Mouse (Mus musculus) liver (tissue): ENCODE measurements at regions not wholly inside any gene's neighbourhood (a gene's known extent, or its start where the extent isn't known, plus 50 kb on each side); places are given as distances from the start of the nearest gene placed in this dataset.
"Not testable (repeated sequence)": the region's sequence is repeated elsewhere in the genome, so short reads cannot be mapped to it uniquely, and the experiment has no call there.

Source experiments
- DNase-seq: peaks from one replicate; pipeline ENCODE4 v3.0.0-alpha.2; 2020; ENCODE audit warnings: mixed read lengths

DNA sequence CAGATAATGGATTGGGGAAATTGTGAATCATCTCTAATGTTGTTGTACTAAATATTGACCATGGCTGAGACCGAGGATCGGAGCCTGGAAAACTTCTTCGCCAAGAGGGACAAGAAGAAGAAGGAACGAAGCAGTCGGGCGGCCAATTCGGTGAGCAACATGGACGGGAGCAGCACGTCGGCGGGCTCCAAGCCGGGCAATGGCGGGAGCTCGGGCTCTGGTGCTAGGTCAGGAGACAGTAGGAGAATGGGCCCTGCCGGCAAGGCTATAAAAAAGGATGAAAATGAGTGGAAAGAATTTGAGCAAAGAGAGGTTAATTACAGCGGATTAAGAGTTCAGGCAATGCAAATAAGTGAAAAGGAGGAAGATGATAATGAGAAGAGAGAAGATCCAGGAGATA is 55.0 kb upstream of the Zfp990 start:
- not testable (repeated sequence) for DNase-seq

DNA sequence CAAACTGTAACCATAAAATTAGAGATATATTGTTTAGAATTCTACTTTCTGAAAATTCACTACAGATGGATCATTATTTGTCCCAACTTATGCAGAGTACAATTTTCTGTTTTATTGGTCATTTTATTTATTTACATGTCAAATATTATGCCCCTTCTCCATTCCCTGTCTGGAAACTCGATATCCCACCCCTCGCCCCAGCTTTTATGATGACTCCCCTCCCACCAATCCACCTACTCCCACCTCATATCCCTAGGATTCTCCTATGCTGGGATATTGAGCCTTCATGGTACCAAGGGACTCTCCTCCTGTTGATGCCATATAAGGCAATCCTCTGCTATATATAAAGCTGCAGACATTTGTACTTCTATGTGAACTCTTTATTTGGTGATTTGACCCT is 62.0 kb upstream of the Zfp990 start:
- DNase-seq = no peak

DNA sequence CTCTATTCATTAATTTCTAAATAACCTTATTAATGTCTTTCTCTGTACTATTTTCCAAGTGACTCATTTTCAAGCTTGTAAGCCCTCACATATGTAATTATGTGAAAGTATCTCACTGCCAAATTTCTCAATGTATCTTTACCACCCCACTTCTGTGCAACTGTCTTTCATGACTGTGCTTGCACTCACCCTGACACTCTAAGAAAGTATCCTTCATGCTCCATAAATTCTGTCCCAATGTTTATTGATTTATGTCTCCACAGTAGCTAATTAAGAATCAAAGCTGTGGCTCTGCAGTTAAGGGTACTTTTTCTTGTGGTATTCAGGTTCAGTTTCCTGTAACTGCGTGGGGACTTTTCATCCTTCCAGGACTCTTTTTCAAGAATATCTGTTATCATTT is 73.8 kb upstream of the Zfp990 start:
- not testable (repeated sequence) for DNase-seq

DNA sequence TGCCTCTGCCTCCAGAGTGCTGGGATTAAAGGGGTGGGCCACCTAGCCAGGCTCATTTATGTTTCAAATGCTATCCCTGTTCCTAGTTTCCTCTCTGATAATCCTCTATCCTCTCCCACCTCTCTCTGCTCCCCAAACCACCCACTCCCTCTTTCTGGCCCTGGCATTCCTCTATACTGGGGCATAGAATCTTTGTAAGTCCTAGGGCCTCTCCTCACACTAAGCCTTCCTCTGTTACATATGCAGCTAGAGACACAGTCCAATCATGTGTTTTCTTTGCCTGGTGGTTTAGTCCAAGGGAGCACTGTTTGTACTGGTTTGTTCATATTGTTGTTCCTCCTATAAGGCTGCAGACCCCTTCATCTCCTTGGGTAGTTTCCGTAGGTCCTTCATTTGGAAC is 76.0 kb upstream of the Zfp990 start:
- DNase-seq = no peak

DNA sequence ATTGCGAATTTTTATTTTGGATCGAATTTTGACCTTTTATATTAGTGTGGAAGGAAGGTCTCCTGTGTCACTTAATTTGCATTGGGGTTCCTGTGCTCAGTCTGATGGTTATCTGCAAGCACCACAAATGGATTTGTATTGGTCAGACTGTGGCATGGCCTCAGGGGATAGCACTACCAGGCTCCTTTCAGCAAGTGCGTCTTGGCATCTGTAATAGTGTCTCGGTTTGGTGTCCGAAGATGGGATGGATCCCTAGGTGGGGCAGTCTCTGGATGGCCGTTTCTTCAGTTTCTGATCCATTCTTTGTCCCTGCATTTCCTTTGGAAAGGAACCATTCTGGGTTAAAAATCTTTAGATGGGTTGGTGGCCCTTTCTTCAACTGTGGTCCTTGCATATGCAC is 76.5 kb upstream of the Zfp990 start:
- DNase-seq = no peak

DNA sequence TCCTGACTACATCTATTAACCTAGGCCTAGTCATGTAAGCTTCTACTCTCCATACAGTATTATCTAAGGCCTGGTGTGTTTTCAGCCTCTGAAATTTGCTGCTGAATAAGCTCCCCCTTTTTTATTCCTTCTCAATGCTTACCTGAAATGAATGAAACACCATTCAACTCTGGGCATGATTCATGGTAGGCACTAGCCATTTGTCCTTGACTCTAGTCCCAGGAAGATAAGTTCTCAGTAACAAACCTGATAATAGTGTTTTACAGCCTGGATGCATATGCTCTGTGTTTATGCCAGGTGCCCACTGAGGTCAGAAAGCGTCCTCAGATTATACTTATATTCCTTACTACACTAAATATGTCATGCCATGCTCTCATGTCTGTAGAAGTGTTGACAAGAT is 77.3 kb upstream of the Zfp990 start:
- not testable (repeated sequence) for DNase-seq

DNA sequence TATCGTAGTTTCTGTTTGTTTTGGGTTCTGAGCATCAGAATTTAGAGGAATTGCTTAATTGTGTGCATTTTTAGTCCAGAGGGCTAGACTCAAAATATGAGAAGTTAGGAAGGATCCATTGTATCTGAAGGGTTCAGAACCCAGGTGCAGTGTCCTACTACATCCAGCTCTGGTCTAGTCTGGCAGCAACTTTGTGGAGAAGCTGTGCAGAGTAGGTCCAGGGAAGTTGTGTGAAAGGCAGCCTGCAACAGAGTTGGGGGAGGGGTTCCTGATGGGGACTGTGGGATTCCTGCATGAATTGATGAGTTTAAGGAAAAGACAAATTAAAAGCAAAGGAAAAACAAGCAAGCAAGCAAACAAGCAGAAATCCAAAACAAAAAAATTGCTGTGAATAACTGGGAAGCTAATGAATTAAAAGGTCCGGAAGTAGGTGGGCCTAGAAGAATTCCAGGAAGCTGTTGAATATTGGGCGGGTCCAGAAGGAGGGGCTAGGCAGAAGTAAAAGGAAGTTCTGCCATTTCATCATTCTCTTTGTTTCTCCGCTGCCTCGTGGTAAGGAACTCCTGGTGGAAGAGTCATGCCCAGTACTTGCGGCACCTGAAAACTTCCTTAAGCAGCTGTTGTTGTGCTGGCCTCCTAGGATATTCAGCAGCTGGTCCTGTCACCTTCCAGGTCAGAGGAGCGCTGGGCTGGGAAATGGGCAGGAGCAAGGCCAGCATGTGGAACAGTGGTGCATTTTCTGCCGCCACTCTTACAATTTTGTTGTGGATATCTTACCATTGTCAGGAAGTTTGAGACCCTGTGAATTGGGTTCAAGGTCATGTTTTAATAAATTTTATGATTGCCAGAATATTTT is 78.4 kb upstream of the Zfp990 start:
- DNase-seq = peak; percentile 10

DNA sequence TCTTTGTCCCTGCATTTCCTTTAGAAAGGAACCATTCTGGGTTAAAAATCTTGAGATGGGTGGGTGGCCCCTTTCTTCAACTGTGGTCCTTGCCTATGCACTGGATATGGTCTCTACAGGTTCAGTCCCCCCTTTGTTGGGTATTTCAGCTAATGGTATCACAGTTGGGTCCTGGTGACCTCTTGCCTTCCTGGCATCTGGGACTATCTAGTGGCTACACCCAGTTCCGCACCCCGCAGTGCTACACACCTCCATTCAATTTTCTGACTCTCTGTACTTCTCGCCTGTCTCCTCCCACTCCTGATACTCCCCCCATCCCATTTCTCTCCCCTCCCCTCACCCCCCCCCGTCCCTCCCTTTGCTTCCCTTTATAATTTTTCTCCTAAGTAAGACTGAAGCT is 92.7 kb upstream of the Zfp990 start:
- not testable (repeated sequence) for DNase-seq

DNA sequence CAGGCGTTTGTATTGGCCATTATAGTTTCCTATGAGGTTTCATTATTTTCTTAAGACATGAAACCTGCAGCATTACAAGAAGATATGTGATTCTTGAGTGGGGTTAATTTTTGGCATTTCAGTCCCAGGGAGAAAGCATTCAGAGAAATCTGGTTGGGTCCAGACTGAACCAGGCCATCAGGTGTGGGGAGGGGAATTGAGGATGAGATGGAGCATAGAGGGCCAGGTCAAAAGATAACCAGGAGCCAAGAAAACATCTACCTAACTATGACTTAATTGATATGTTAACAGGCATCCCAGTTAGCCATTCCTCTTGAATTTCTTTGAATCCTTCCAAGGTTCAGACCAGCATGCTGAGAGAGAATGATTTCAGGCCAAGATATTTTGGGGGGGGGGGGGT is 96.2 kb upstream of the Tnfrsf8 start:
- no peak for DNase-seq

DNA sequence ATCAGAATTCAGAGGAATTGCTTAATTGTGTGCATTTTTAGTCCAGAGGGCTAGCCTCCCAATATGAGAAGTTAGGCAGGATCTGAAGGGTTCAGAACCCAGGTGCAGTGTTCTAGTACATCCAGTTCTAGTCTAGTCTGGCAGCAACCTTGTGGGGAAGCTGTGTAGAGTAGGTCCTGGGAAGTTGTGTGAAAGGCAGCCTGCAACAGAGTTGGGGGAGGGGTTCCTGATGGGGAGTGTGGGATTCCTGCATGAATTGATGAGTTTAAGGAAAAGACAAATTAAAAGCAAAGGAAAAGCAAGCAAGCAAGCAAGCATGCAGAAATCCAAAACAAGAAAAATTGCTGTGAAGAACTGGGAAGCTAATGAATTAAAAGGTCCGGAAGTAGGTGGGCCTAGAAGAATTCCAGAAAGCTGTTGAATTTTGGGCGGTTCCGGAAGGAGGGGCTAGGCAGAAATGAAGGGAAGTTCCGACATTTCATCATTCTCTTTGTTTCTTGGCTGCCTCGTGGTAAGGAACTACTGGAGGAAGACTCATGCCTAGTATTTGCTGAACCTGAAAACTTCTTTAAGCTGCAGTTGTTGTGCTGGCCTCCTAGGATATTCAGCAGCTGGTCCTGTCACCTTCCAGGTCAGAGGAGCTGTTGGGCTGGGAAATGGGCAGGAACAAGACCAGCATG is 95.0 kb upstream of the Tnfrsf8 start:
- no peak for DNase-seq

DNA sequence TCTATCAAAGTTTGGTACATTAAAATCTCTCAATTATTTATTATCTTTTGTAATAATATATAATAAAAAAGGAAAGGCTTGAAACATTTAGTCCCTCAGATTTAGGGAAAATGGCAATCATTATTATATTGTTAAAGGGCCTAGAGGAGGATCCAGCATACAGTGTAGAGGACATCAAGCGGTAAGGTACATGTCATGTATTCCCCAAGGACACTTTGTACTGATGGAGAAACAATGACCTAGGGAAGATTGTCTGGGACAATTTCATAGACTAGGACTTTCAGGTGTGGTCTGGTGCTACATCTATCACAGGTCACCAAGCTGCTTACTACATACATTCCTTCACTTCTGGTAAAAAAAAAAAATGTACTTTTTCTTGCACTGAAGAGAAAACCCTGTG is 91.1 kb upstream of the Tnfrsf8 start:
- DNase-seq = not testable (repeated sequence)

DNA sequence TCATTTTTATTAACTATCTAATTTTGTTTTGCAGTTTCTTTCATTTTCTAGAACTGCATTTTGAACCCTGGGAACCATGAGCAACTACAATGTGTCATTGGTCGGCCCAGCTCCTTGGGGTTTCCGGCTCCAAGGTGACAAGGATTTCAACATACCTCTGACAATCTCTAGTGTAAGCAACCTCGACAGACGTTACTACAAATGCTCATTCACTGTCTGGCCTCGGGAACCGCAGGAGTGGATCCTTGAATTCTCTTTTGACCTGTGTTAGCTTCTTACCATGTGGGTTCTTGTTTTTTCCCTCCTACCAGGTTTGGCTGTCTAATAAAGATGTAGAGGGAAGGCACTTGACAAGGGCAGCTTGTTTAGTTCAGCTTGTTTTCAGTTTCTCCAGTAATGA is 89.3 kb upstream of the Tnfrsf8 start:
- DNase-seq = not testable (repeated sequence)

DNA sequence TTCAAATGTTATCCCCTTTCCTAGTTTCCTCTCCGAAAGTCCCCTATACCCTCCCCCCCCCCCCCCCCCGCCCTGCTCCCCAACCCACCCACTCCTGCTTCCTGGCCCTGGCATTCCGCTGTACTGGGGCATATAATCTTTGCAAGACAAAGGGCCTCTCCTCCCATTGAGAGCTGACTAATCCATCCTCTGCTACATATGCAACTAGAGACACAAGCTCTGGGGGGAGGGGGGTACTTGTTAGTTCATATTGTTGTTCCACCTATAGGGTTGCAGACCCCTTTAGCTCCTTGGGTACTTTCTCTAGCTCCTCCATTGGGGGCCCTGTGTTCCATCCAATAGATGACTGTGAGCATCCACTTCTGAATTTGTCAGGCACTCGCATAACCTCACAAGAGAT is 63.9 kb upstream of the Tnfrsf8 start:
- not testable (repeated sequence) for DNase-seq

DNA sequence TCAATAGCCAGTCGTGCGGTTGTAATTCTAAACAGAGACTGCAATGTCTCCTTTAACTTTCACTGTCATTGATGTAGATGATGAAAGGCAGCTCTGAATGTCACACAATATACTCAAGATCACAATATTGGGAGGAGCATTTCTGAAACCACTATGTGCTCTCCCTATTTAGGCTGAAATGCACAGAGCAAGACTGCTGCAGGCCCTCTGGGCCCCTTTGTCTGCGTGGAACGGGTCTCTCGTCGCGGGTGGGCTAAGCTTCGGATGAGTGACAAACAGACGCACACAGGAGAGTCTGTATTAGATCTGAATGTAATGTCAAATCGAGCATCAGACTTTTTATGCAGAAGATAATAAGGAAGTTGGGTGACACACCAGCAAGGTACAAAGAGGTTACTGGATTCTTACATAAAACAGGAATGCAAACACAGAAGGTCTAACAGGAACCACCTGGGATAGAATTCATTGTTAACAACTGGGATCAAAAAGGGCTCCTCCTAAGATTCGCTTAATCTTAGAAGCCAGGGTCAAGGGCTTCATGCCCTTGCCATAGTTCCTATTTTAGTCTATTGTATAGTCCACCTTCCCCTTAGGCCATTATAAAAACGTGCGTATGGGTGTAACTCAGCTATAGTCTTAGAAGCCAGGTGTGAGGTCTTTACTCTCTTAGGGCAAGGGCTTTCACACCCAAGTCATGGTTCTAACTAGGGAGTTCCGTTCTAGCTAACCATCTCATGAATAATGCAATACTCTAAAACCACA is 62.5 kb upstream of the Tnfrsf8 start:
- not testable (repeated sequence) for DNase-seq

DNA sequence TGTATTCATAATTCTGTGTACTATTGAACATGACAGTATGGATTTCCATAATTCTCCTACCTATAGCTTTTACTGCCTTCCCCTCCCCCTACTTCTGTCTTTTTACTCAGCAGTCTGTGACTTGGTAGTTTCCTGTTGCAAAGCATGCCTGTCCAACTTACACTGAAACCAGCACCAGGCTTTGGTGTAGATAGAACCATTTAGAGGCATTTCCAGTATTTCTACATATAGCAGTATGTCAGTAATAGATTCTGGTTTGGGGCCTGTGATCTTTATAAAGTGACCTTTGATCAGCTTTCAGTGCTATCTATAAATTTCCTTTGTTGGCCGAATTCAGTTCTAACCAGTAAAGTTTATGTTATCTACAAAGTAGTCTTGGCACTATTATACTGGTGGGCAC is 54.8 kb upstream of the Tnfrsf8 start:
- no peak for DNase-seq

DNA sequence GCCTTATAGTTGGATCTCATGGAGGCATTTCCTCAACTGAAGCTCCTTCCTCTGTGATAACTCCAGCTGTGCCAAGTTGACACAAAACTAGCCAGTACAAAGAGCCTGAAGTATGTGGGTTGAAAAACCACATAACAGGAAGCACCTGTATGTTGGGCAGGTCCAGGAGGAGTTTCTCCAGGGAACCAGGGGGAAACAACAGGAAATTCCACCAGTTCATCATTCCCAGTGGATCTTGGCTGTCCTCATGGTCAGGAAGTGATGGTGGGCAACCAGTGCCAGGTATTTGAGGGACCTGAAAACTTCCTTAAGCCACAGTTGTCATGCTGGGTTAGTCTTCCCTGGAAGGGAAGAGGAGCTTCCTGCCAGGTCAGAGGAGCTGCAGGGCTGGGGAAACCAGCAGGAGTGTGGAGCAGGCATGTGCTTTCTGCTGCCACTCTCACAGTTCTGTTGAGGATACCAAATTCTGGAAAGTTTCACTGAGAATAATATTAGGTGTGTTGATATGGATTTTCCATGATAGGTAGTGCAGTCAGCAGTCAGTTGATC is 52.4 kb upstream of the Tnfrsf8 start:
- no peak for DNase-seq

DNA sequence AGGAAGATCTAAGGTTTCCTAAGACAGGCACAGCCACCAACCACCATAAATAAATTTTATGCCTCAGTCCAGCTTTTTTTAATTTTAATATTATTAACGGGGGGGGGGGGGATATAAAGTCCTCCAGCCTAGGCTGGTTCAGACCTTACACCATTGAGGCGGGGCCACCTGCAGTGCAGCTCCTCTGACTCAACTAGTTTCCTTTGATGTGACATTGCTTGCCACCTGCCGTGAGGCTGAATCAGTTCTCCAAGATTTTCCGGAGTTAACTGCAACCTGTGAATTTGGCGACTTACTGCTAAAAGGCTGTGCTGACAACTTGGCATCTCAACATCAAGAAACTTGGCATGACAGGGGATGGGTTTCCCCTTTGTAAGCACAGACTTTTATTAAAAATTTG is 51.3 kb upstream of the Tnfrsf8 start:
- DNase-seq = no peak

DNA sequence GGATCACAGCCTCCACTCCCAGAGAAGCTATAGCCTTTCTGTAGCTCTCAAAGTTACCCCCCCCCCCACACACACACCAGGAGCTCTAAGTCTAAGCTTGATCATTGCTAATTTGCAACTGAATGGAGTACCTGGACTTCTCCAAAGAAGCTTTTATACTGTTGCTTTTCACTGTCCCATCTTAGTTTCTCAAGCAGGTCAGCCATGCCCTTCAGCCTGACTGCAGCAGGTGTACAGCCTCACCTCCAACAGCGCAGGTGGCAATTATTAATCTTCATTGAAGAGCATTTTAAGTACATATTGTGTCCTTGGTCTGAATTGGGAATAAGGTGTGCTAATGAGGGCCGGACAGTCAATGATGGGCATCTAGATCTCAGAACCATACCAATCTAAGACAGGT is 50.8 kb upstream of the Tnfrsf8 start:
- not testable (repeated sequence) for DNase-seq
